Mouse (Mus musculus) megakaryocyte, embryonic 14.5 days (primary cell): ENCODE results near the gene Naa16. TPM values are rescaled to one million over a fixed set of nuclear protein-coding genes. Genes with fewer than 3 reads are reported as not detected.

Experiments used
- H3K27me3 ChIP-seq: replicated peaks from 2 replicates; pipeline ENCODE3; 2012; ENCODE audit warnings: inconsistent platforms
- H3K36me3 ChIP-seq: replicated peaks from 2 replicates; pipeline ENCODE3; 2012; ENCODE audit warnings: low read length, inconsistent platforms, mixed read lengths
- H3K4me1 ChIP-seq: 2 replicates; pipeline ENCODE4 v1.6.1; 2012; ENCODE audit warnings: inconsistent platforms
- H3K4me3 ChIP-seq: replicated peaks from 2 replicates; pipeline ENCODE3; 2012; ENCODE audit warnings: moderate library complexity, mild to moderate bottlenecking, inconsistent platforms
- H3K9me3 ChIP-seq: 2 replicates; pipeline ENCODE4 v1.6.1; 2012; ENCODE audit warnings: inconsistent platforms
- FLI1 ChIP-seq: IDR thresholded peaks from 2 replicates; pipeline ENCODE4 v1.6.1; 2012; ENCODE audit warnings: low read length, inconsistent platforms, mixed read lengths
- GATA1 ChIP-seq: IDR thresholded peaks from 3 replicates; pipeline ENCODE4 v1.6.1; 2012; ENCODE audit warnings: mixed read lengths, low read length, inconsistent platforms, borderline replicate concordance
- polyA plus RNA-seq: library from polyadenylated mRNA; stranded (reverse); fragments of >175 nt; gene quantifications from 2 replicates; pipeline ENCODE4 v1.2.3, GENCODE M21; 2012; ENCODE audit warnings: low replicate concordance; ENCODE audit not compliant: insufficient read depth

Naa16 gene
- polyA plus RNA-seq, 1 experiment: 5.8 TPM

GRCm38 (mm10) chr14:79281894-79282553 lies 108.6 kb downstream of the Naa16 start:
- H3K36me3 ChIP-seq: no peaks in the 10 kb centered on the region
- TF ChIP-seq FLI1 (no peak), GATA1 (no peak)
- no peak overlapping the region for H3K4me3 ChIP-seq
- peaks cover 3% of the 10 kb centered on the region; the same call in 1 of the 2 replicates for H3K9me3 ChIP-seq
- H3K4me1 ChIP-seq: peaks cover 9% of the 10 kb centered on the region; the same call in 1 of the 2 replicates
- H3K27me3 ChIP-seq: no peaks in the 10 kb centered on the region

- Histone ChIP-seq H3K4me3 (no peak overlapping the region), H3K27me3 (no peaks in the 10 kb centered on the region), H3K4me1 (peaks cover 19% of the 10 kb centered on the region), H3K36me3 (no peaks in the 10 kb centered on the region), H3K9me3 (peaks cover 3% of the 10 kb centered on the region; the same call in 1 of the 2 replicates)
- TF ChIP-seq FLI1 (no peak), GATA1 (no peak)
Measured at GRCm38 (mm10) chr14:79280456-79280855, 110.1 kb downstream of the Naa16 start.

DNA sequence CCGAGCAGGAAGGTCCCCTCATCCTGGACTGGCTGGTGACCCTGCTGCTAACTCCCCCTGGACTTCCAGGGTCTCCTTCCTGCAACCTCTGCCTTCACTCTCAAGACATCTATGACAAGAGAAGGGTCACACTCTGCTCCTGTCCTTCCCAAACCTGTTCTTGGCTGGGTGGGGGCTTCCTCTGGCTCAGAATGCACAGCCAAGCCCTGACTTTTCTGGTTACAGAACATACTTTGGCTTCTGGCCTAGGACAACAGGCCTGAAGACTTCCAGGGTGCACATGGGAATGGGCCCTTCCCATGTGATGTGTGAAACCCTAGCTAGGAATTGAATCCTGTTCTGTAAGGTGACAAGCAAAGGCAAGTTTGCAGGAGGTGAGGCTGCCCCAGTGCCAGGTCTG lies 111.1 kb downstream of the Naa16 start:
- Histone ChIP-seq H3K9me3 (peaks cover 3% of the 10 kb centered on the region; the same call in 1 of the 2 replicates), H3K27me3 (no peaks in the 10 kb centered on the region), H3K4me1 (peaks cover 26% of the 10 kb centered on the region), H3K4me3 (no peak overlapping the region), H3K36me3 (no peaks in the 10 kb centered on the region)
- TF ChIP-seq GATA1 (no peak), FLI1 (no peak)

DNA sequence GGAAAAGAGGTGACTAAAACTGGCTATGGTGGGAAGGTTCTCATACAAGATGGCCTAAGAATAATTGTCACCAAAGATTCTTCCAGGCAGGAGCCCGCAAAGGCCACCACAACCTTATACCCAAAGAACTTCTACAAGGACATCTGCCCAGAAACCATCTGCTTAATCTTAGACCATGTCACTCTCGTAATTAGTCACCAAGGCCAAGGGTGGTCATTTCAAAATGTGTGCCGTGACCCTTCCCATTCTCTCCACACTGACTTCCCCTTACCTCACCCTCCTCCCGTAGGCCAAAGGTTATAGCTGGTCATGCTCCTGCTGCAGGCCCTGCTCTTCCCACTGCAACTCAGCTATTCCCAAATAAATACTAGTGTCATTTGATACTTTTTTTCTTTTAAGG lies 111.7 kb downstream of the Naa16 start:
- no peak overlapping the region for H3K4me3 ChIP-seq
- H3K36me3 ChIP-seq: no peaks in the 10 kb centered on the region
- TF ChIP-seq FLI1 (no peak), GATA1 (no peak)
- peaks cover 29% of the 10 kb centered on the region for H3K4me1 ChIP-seq
- H3K9me3 ChIP-seq: peaks cover 3% of the 10 kb centered on the region; the same call in 1 of the 2 replicates
- no peaks in the 10 kb centered on the region for H3K27me3 ChIP-seq

DNA sequence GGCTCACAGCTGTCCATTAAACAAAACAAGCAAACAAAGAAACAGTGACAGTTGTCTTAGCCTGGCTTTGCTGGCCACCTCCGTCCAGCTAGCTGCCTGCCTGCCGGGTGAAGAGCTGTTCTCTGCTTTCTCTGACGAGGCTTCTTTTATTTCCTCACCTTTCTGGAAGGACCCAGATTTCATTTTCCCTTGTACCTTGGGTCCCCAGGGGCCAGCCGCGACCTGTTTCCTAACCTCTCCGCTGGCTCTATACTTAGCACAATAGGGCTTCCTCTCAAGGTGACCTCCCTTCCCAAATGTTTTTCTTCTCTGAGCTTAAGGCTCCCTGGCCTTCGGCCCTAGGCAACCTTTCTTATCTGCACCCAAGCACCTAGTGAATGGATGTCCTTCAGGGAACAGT lies 112.7 kb downstream of the Naa16 start:
- H3K27me3 ChIP-seq: no peaks in the 10 kb centered on the region
- TF ChIP-seq GATA1 (no peak), FLI1 (no peak)

GRCm38 (mm10) chr14:79275870-79276395 lies 114.6 kb downstream of the Naa16 start:
- Histone ChIP-seq H3K27me3 (no peaks in the 10 kb centered on the region), H3K4me1 (peaks cover 36% of the 10 kb centered on the region), H3K36me3 (peaks cover 3% of the 10 kb centered on the region), H3K9me3 (peaks cover 4% of the 10 kb centered on the region; the same call in 1 of the 2 replicates), H3K4me3 (no peak overlapping the region)
- TF ChIP-seq FLI1 (no peak), GATA1 (no peak)

More for the DNA sequence above, 112.7 kb downstream of the Naa16 start:
- Histone ChIP-seq H3K4me1 (peaks cover 33% of the 10 kb centered on the region), H3K9me3 (no peaks in the 10 kb centered on the region), H3K36me3 (no peaks in the 10 kb centered on the region), H3K4me3 (no peak overlapping the region)

- H3K4me1 ChIP-seq: peaks cover 36% of the 10 kb centered on the region
Measured at GRCm38 (mm10) chr14:79275441-79275840, 115.1 kb downstream of the Naa16 start.

More at GRCm38 (mm10) chr14:79275441-79275840, 115.1 kb downstream of the Naa16 start:
- H3K27me3 ChIP-seq: no peaks in the 10 kb centered on the region
- TF ChIP-seq GATA1 (no peak), FLI1 (no peak)
- H3K9me3 ChIP-seq: peaks cover 5% of the 10 kb centered on the region; the same call in 1 of the 2 replicates
- no peak overlapping the region for H3K4me3 ChIP-seq
- peaks cover 3% of the 10 kb centered on the region for H3K36me3 ChIP-seq

Other genes starting within 250 kb of the Naa16 start
- not detected in 2 replicates for gene Zfp957, start 143.4 kb downstream of the Naa16 start, polyA plus RNA-seq
- gene Rgcc, start 89.1 kb downstream of the Naa16 start, polyA plus RNA-seq: 19.5 and 68.5 TPM in 2 replicates
- gene Mtrf1, start 7.0 kb upstream of the Naa16 start, polyA plus RNA-seq: 0.21 TPM in 1 of 2 replicates, not detected in the other
- gene Kbtbd7, start 35.7 kb upstream of the Naa16 start, polyA plus RNA-seq: 1.2 and 3.8 TPM in 2 replicates
- gene Kbtbd6, start 61.1 kb upstream of the Naa16 start, polyA plus RNA-seq: 0.20 and 0.79 TPM in 2 replicates
- 1.5 and 3.9 TPM in 2 replicates for gene Elf1, start 90.4 kb upstream of the Naa16 start, polyA plus RNA-seq
- 3.9 and 4.4 TPM in 2 replicates for gene Wbp4, start 90.7 kb upstream of the Naa16 start, polyA plus RNA-seq
- gene Sugt1, start 196.9 kb upstream of the Naa16 start, polyA plus RNA-seq: 0.22 and 1.7 TPM in 2 replicates